Mouse (Mus musculus): ENCODE data around the gene Alk. TPM values are rescaled to one million over a fixed set of nuclear protein-coding genes. Genes with fewer than 3 reads are reported as not detected.

Alk gene
- polyA plus RNA-seq, 1 experiment = not detected

DNA sequence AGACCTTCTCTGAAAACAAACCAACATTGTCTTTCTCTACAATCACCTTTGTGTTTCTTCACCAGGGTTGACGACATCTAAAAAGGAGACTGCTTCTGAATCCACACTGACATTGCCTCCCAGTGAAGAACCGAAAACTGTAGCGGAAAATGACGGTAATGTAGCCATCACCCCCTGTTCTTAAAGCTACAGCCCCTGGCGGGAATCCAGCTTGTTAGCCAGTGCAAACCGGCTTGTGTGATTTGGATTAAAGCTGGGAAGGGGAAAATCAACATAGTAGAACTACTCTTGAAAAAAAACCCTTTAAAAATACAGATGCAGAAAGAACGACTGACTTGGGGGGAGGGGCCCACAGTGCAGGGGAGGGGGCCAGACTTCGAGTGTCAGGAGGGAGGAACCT lies 776.8 kb downstream of the Alk start:
- Histone ChIP-seq H3K4me1 (ENCODE audit: control insufficient read depth, insufficient read depth, insufficient read length, low read length) (no peaks in the 10 kb centered on the region), H3K4me3 (ENCODE audit: insufficient read depth, low read depth, low read length) (no peak overlapping the region), H3K27ac (replicated peaks; ENCODE audit: low read depth, low read length) (no peak overlapping the region)

DNA sequence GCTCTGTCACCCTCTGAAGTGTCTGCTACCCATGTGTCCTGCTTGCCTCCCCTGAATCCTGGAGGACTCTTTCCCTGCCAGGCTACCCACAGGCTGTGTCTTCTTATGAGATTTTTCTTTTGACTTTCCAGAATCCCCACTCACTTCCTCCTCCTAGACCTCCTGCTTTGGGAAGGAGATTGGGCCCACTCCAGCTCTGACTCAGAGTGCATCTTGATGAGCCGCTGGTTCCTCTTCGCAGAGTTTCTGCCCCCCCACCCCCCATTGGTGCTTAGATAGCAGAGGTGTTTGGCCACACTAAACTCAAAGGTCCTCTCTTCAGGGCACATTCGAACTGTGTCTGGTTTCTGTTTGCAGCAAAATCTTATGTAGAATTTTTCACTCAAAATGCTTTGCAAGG lies 777.8 kb downstream of the Alk start:
- no peaks in the 10 kb centered on the region for H3K4me1 ChIP-seq (ENCODE audit: control insufficient read depth, insufficient read depth, insufficient read length, low read length)
- H3K4me3 ChIP-seq (ENCODE audit: insufficient read depth, low read depth, low read length) = no peak overlapping the region
- no peak overlapping the region for H3K27ac ChIP-seq (replicated peaks; ENCODE audit: low read depth, low read length)

DNA sequence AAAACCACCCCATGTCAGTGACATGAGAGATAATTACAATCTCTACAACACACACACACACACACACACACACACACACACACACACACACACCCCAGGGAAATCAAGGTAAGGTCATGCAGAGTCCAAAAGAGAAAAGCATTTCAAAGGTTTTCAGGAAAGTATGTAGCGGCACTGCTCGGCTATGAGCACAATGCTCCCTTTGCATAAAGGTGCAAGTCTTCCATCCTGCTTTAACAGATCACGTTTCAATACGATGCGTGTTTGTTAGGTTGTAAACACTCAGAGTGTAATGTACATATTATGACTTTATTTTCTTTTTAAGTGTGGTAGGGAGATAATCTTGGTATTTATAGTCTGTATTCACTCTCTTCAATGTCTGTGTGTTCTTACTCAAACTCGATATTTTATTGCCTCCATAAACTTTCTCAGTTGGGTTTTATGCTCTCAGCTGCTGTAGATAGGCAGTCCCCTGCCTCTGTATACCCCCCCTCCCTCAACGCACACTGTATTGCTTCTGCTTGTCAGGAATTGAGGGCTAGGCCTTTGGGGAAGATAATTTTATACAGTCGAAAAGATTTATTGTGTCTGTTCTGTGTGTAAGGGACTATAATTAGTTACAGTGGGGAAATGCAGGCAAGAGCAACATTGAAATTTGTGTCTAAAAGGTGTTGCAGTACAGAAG lies 780.7 kb downstream of the Alk start:
- Histone ChIP-seq H3K4me3 (ENCODE audit: insufficient read depth, low read depth, low read length) (no peak overlapping the region), H3K27ac (replicated peaks; ENCODE audit: low read depth, low read length) (no peak overlapping the region), H3K4me1 (ENCODE audit: control insufficient read depth, insufficient read depth, insufficient read length, low read length) (no peaks in the 10 kb centered on the region)

Other genes with a start within 250 kb of the Alk start
- gene Ypel5, start 231.8 kb upstream of the Alk start, polyA plus RNA-seq (2012; ENCODE audit: insufficient read depth, insufficient read length, missing spikeins) = 62.5 and 65.3 TPM in 2 replicates

Measured in brown adipose tissue, adult 24 weeks (tissue).